Mouse (Mus musculus) olfactory bulb, adult 2 months (tissue): ENCODE results near the gene Mxra8.

ENCODE experiments used
- CTCF ChIP-seq: fragments of 200-500 bp; IDR thresholded peaks from 2 replicates; pipeline ENCODE4 v1.5.1; 2012; ENCODE audit warnings: low read depth, mild to moderate bottlenecking, low read length, moderate library complexity; ENCODE audit not compliant: insufficient read depth
- POLR2A ChIP-seq: fragments of 200-500 bp; IDR thresholded peaks from 2 replicates; pipeline ENCODE4 v1.6.1; 2012; ENCODE audit warnings: mild to moderate bottlenecking, low read depth, low read length, moderate library complexity; ENCODE audit not compliant: insufficient read depth

DNA sequence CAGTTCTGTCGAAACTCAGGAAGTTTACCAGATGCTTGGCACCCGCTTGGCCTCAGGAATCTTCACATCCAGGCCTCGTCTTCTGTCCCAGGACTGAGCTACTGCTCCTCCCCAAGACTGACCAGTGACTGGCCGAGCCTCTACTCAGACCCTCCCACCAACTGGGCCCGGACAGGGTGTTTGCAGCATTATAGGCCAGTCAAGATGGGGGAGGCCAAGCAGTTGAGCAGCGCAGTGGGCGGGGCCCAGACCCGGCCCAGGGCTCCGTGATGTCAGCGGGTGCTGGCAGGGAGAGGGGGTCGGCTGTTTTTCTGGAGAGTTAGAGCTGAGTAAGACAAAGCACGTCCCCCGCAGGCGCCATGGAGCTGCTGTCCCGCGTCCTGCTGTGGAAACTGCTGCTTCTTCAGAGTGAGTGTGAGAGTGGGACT lies at the start of gene Mxra8:
- TF ChIP-seq CTCF (no peak), POLR2A (no peak)
